Mouse (Mus musculus) embryonic facial prominence, embryonic 14.5 days (tissue): ENCODE results near the gene Dhx38. TPM values are rescaled to one million over a fixed set of nuclear protein-coding genes. Genes with fewer than 3 reads are reported as not detected.

Experiments
- ATAC-seq: fragments of 200-750 bp; cut with Nextera tagmentation; 2 replicates; pipeline ENCODE4 v1.8.0; 2017; ENCODE audit warnings: low read depth, moderate number of reproducible peaks, moderate TSS enrichment
- DNase-seq: peaks from one replicate; pipeline ENCODE4 v3.0.0-alpha.2; 2015; ENCODE audit warnings: low spot score
- H3K27ac ChIP-seq: fragments of 300-500 bp; sonication (generic); replicated peaks from 2 replicates; pipeline ENCODE4 v1.5.1; 2014; ENCODE audit warnings: low read depth, mild to moderate bottlenecking, low read length, moderate library complexity
- H3K27me3 ChIP-seq: fragments of 300-500 bp; sonication (generic); replicated peaks from 2 replicates; pipeline ENCODE4 v1.6.1; 2014; ENCODE audit warnings: low read length; ENCODE audit not compliant: control insufficient read depth, insufficient read depth
- H3K36me3 ChIP-seq: fragments of 300-500 bp; sonication (generic); 2 replicates; pipeline ENCODE4 v1.6.1; 2014; ENCODE audit warnings: low read length, mixed read lengths; ENCODE audit not compliant: control insufficient read depth, insufficient read depth
- H3K4me1 ChIP-seq: fragments of 300-500 bp; sonication (generic); 2 replicates; pipeline ENCODE4 v1.6.1; 2014; ENCODE audit warnings: antibody characterized with exemption, low read length; ENCODE audit not compliant: control insufficient read depth, insufficient read depth
- H3K4me2 ChIP-seq: fragments of 300-500 bp; sonication (generic); 2 replicates; pipeline ENCODE4 v1.6.1; 2014; ENCODE audit warnings: low read depth, mild to moderate bottlenecking, low read length, moderate library complexity, mixed read lengths
- H3K4me3 ChIP-seq: fragments of 300-500 bp; sonication (generic); 2 replicates; pipeline ENCODE4 v1.5.1; 2014; ENCODE audit warnings: low read depth, mild to moderate bottlenecking, low read length
- H3K9ac ChIP-seq: fragments of 300-500 bp; sonication (generic); 2 replicates; pipeline ENCODE4 v1.6.1; 2014; ENCODE audit warnings: low read depth, mild to moderate bottlenecking, low read length, moderate library complexity, mixed read lengths
- H3K9me3 ChIP-seq: fragments of 300-500 bp; sonication (generic); 2 replicates; pipeline ENCODE4 v1.6.1; 2016; ENCODE audit warnings: low read length; ENCODE audit not compliant: control insufficient read depth
- WGBS: fragments of 180-500 bp; shearing (Covaris S2); extraction: QIAGEN DNeasy Blood & Tissue Kit; methylation state at CpG from one replicate; pipeline ENCODE4 v1.1.7; 2014; 5-methylcytosine and 5-hydroxymethylcytosine counted together
- polyA plus RNA-seq: library from polyadenylated mRNA; unstranded; fragments of >200 nt; fragmentation: Nextera tagmentation; extraction: Ambion mirVana; gene quantifications from 2 replicates; pipeline ENCODE4 v1.2.1, GENCODE M21; 2014

Dhx38 gene
- polyA plus RNA-seq, 1 experiment from 2014 or later: 17.4 TPM

- peak; percentile 27 for DNase-seq
- no peak overlapping the region for H3K27ac ChIP-seq
- ATAC-seq: no peak
These were observed 27.6 kb upstream of the Dhx38 start for GRCm38 (mm10) chr8:109593117-109593788.

DNA sequence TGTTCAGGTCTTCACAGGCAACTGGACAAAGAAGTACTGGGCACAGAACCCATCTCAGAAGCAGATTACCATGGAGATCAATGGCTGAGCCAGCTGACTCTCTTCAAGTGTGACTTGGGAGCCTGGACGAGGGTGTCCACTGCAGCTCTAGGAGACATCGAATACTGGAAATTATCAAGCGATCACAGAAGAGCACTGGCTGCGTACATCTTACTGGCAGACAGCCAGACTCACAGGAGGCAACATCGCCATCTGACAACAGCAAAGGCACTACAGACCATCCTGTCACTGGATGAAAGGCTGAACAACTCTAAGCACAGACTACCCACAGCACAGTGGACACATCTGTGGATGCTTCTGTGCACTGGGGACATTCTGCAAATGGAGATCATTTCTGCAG, 26.5 kb upstream of the Dhx38 start:
- 91% methylated on average over 5 of the region's 5 CpGs for WGBS
- ATAC-seq: no peak
- Histone ChIP-seq H3K27ac (no peak overlapping the region), H3K9me3 (no peaks in the 10 kb centered on the region), H3K4me2 (no peak overlapping the region), H3K36me3 (peaks cover 37% of the 10 kb centered on the region), H3K4me3 (no peak overlapping the region), H3K4me1 (no peaks in the 10 kb centered on the region), H3K9ac (no peak overlapping the region), H3K27me3 (no peaks in the 10 kb centered on the region)
- DNase-seq: no peak

More at GRCm38 (mm10) chr8:109593117-109593788, 27.6 kb upstream of the Dhx38 start:
- Histone ChIP-seq H3K9me3 (no peaks in the 10 kb centered on the region), H3K27me3 (no peaks in the 10 kb centered on the region), H3K9ac (no peak overlapping the region), H3K36me3 (peaks cover 37% of the 10 kb centered on the region), H3K4me2 (no peak overlapping the region), H3K4me1 (no peaks in the 10 kb centered on the region), H3K4me3 (no peak overlapping the region)
- WGBS: 73% methylated on average over 6 of the region's 6 CpGs

- H3K4me3 ChIP-seq: no peak overlapping the region
- H3K27me3 ChIP-seq: no peaks in the 10 kb centered on the region
- H3K4me2 ChIP-seq: no peak overlapping the region
- WGBS: 90% methylated on average over 3 of the region's 3 CpGs
- no peaks in the 10 kb centered on the region for H3K9me3 ChIP-seq
- H3K27ac ChIP-seq: no peak overlapping the region
- peaks cover 33% of the 10 kb centered on the region for H3K36me3 ChIP-seq
- ATAC-seq (no peak), DNase-seq (no peak)
- H3K4me1 ChIP-seq: no peaks in the 10 kb centered on the region
- H3K9ac ChIP-seq: no peak overlapping the region
These were observed 25.7 kb upstream of the Dhx38 start for GRCm38 (mm10) chr8:109591367-109591766.

GRCm38 (mm10) chr8:109590901-109591300, 25.2 kb upstream of the Dhx38 start:
- DNase-seq: no peak
- ATAC-seq: no peak
- 85% methylated on average over 9 of the region's 9 CpGs for WGBS

DNA sequence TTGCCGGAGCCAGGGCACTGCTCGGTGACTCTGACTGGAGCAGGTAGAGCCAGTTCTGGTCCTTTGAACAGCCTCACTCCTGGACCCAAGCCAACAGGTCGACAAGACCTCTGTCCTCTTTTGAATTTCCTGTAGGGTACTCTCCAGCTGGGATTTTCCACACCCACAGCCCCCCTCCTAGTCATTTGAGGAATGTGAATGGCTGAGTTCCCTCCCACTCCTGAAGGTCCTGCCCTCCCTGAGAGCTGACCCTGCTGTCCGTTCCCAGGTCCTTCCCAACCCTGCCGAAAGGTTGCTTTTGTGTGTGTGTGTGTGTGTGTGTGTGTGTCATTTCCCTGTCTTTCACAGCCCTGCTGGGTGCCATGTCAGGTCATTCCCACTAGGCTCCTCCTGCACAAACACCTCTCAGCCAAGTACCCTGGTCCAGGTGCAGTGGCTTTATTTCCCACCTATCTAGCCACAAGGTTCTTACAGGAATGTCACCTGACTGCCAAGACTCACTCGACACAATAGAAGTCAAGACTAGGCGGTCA, 21.4 kb upstream of the Dhx38 start:
- H3K27ac ChIP-seq: no peak overlapping the region
- H3K4me1 ChIP-seq: no peaks in the 10 kb centered on the region
- WGBS: 62% methylated on average over 6 of the region's 7 CpGs
- peak; percentile 33; the same call in 1 of the 2 replicates for ATAC-seq
- peaks cover 6% of the 10 kb centered on the region; the same call in 1 of the 2 replicates for H3K36me3 ChIP-seq
- H3K4me3 ChIP-seq: no peak overlapping the region
- H3K27me3 ChIP-seq: no peaks in the 10 kb centered on the region
- DNase-seq: peak; percentile 63
- H3K9ac ChIP-seq: no peak overlapping the region
- H3K9me3 ChIP-seq: no peaks in the 10 kb centered on the region
- no peak overlapping the region for H3K4me2 ChIP-seq

More at GRCm38 (mm10) chr8:109590901-109591300, 25.2 kb upstream of the Dhx38 start:
- H3K4me1 ChIP-seq: no peaks in the 10 kb centered on the region
- no peak overlapping the region for H3K9ac ChIP-seq
- no peaks in the 10 kb centered on the region for H3K27me3 ChIP-seq
- H3K4me3 ChIP-seq: no peak overlapping the region
- no peak overlapping the region for H3K4me2 ChIP-seq
- peaks cover 33% of the 10 kb centered on the region for H3K36me3 ChIP-seq
- no peaks in the 10 kb centered on the region for H3K9me3 ChIP-seq
- H3K27ac ChIP-seq: no peak overlapping the region

DNA sequence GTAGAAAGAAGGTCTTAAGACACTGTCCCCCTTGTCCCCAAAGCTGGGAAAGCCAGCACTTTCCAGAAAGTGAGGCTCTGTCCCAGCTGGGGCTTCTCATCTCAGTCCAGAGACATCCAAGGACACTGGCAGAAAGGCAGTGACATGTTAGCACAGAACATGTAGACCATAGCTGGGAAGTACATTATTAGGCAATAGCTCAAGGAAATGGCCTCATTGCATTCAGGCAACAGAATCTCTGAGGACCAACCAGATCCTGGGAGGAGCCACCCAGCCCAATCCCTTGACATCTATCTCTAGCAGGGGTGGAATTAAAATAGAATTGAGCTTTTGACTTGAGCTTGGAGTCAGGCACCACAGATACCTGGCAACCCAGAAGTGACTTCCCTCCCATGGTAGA, 20.0 kb upstream of the Dhx38 start:
- Histone ChIP-seq H3K4me2 (no peak overlapping the region), H3K36me3 (no peaks in the 10 kb centered on the region), H3K4me1 (no peaks in the 10 kb centered on the region), H3K27ac (no peak overlapping the region), H3K27me3 (no peaks in the 10 kb centered on the region), H3K9me3 (0 out of 2 replicates have a peak, but pooled peaks cover 3% of the 10 kb centered on the region), H3K9ac (no peak overlapping the region), H3K4me3 (no peak overlapping the region)
- ATAC-seq (no peak), DNase-seq (no peak)

GRCm38 (mm10) chr8:109584830-109585229, 19.2 kb upstream of the Dhx38 start:
- no peak overlapping the region for H3K27ac ChIP-seq
- H3K4me3 ChIP-seq: no peak overlapping the region
- no peak overlapping the region for H3K4me2 ChIP-seq
- no peak for DNase-seq
- no peaks in the 10 kb centered on the region for H3K27me3 ChIP-seq
- no peak overlapping the region for H3K9ac ChIP-seq
- 0 out of 2 replicates have a peak, but pooled peaks cover 3% of the 10 kb centered on the region for H3K9me3 ChIP-seq
- no peak for ATAC-seq
- 90% methylated on average over 3 of the region's 3 CpGs for WGBS
- no peaks in the 10 kb centered on the region for H3K36me3 ChIP-seq
- H3K4me1 ChIP-seq: no peaks in the 10 kb centered on the region

DNA sequence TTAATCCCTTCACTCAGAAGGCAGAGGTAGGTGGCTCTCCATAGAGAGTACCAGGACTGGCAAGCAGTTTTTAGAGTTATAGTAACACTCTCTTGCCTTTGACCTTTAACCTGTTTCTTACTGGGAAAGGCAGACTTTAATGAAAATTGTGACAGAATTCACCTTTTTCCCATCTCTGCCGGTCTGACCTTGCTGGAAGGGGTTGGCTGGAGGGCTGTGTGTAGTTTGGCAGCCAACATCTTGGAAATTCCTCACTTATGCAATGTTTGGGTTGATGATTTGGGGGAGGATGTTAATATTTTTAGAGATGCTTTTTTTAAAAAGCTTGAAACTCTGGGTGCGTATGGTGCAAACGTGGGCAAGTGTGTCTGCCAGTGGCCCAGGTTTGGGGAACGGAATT, 18.6 kb upstream of the Dhx38 start:
- DNase-seq (no peak), ATAC-seq (no peak)
- Histone ChIP-seq H3K36me3 (no peaks in the 10 kb centered on the region), H3K4me1 (no peaks in the 10 kb centered on the region), H3K4me2 (no peak overlapping the region), H3K9me3 (0 out of 2 replicates have a peak, but pooled peaks cover 3% of the 10 kb centered on the region), H3K27me3 (no peaks in the 10 kb centered on the region), H3K9ac (no peak overlapping the region), H3K4me3 (no peak overlapping the region), H3K27ac (no peak overlapping the region)
- WGBS: 78% methylated on average over 4 of the region's 4 CpGs

DNA sequence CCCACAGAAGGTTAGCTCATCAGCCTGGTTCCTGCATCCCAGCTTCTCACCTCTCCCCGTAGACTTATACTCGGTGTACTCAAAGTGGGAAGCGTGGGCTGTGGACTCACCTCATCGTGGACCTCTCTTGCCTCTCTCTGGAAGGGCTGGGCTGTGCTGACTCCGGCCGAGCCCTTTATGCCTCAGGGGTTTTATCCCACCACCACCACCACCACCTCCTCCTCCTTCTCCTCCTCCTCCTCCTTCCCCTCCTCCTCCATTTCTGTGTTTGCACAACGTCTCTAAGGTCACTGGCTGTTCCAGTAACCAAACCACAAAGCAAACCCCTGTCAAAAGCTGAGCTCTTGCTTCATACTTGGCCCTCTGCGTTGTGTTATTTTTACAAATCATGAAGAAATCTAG, 13.2 kb upstream of the Dhx38 start, which contains the start of gene Hp:
Gene Hp, minus strand, starts transcription at position 273 of the 402 bp plus-strand sequence.
- ATAC-seq: no peak
- H3K4me2 ChIP-seq: no peak within 1 kb of the TSS
- no peaks in the 10 kb centered on the region for H3K36me3 ChIP-seq
- H3K9me3 ChIP-seq: 0 out of 2 replicates have a peak, but pooled peaks cover 3% of the 10 kb centered on the region
- WGBS: 51% methylated on average over 8 of the region's 8 CpGs
- H3K27ac ChIP-seq: no peak within 1 kb of the TSS
- no peak within 1 kb of the TSS for H3K9ac ChIP-seq
- no peaks in the 10 kb centered on the region for H3K4me1 ChIP-seq
- H3K4me3 ChIP-seq: no peak within 1 kb of the TSS
- no peak for DNase-seq
- H3K27me3 ChIP-seq: no peaks in the 10 kb centered on the region
